Mouse (Mus musculus) MEL (cell line): ENCODE data around the gene Ptpro. TPM values are rescaled to one million over a fixed set of nuclear protein-coding genes. Genes with fewer than 3 reads are reported as not detected.

ENCODE experiments used
- DNase-seq: peaks from one replicate; pipeline ENCODE4 v3.0.0; 2011; ENCODE audit warnings: low read depth, low spot score
- H3K27ac ChIP-seq: 2 replicates; pipeline ENCODE4 v1.5.1; 2012; ENCODE audit warnings: low read depth, mild to moderate bottlenecking, control low read depth, low read length, moderate library complexity; ENCODE audit not compliant: control insufficient read depth
- H3K27me3 ChIP-seq, 2 experiments: fragments of 150-350 bp in 1 of 2; sonication (generic) in 1 of 2; 2 replicates each; pipeline ENCODE4 v1.6.1; 2012; ENCODE audit warnings: low read length in 2 of 2, mild to moderate bottlenecking in 2 of 2, improper control_type of control experiment in 1 of 2, moderate library complexity in 1 of 2; ENCODE audit not compliant: insufficient read depth in 2 of 2, control insufficient read depth in 1 of 2
- H3K36me3 ChIP-seq, 2 experiments: 2 replicates each; pipeline ENCODE4 v1.6.1; 2012 to 2014; ENCODE audit warnings: low read length in 2 of 2, improper control_type of control experiment in 1 of 2, inconsistent platforms in 1 of 2, mild to moderate bottlenecking in 1 of 2; ENCODE audit not compliant: insufficient read depth in 2 of 2, control insufficient read depth in 1 of 2
- H3K4me1 ChIP-seq, 2 experiments: fragments of 150-350 bp in 1 of 2; sonication (generic) in 1 of 2; 2 replicates each; pipeline ENCODE4 v1.6.1; 2012; ENCODE audit warnings: low read length in 2 of 2, improper control_type of control experiment in 1 of 2, mild to moderate bottlenecking in 1 of 2; ENCODE audit not compliant: insufficient read depth in 2 of 2, control insufficient read depth in 1 of 2
- H3K4me3 ChIP-seq, 2 experiments: fragments of 150-350 bp in 1 of 2; sonication (generic) in 1 of 2; 2 replicates each; pipeline ENCODE4 v1.5.1; 2012; ENCODE audit warnings: low read depth in 2 of 2, low read length in 2 of 2, mild to moderate bottlenecking in 2 of 2, moderate library complexity in 2 of 2, control low read depth in 1 of 2, improper control_type of control experiment in 1 of 2; ENCODE audit not compliant: control insufficient read depth in 1 of 2, insufficient read depth in 1 of 2
- H3K79me2 ChIP-seq: 2 replicates; pipeline ENCODE4 v1.6.1; 2012; ENCODE audit warnings: mild to moderate bottlenecking, low read length, moderate library complexity; ENCODE audit not compliant: control insufficient read depth, poor library complexity, insufficient read depth
- H3K9ac ChIP-seq: 2 replicates; pipeline ENCODE4 v1.6.1; 2012; ENCODE audit warnings: low read depth, mild to moderate bottlenecking, control low read depth, low read length, moderate library complexity; ENCODE audit not compliant: control insufficient read depth, poor library complexity, severe bottlenecking
- H3K9me3 ChIP-seq: fragments of 150-350 bp; sonication (generic); replicated peaks from 2 replicates; pipeline ENCODE4 v1.6.1; 2012; ENCODE audit warnings: mild to moderate bottlenecking, low read length, improper control_type of control experiment, moderate library complexity; ENCODE audit not compliant: insufficient read depth
- BHLHE40 ChIP-seq: IDR thresholded peaks from 2 replicates; pipeline ENCODE4 v1.6.1; 2012; ENCODE audit warnings: low read depth, mild to moderate bottlenecking, inconsistent platforms, low read length, improper control_type of control experiment, borderline replicate concordance
- CHD1 ChIP-seq: IDR thresholded peaks from 2 replicates; pipeline ENCODE4 v1.6.1; 2012; ENCODE audit warnings: low read depth, mild to moderate bottlenecking, inconsistent platforms, low read length, improper control_type of control experiment
- CHD2 ChIP-seq: IDR thresholded peaks from 2 replicates; pipeline ENCODE4 v1.6.1; 2011; ENCODE audit warnings: low read length, improper control_type of control experiment
- EP300 ChIP-seq, 2 experiments: IDR thresholded peaks; 2 replicates each; pipeline ENCODE4 v1.6.1; 2011; ENCODE audit warnings: improper control_type of control experiment in 2 of 2, low read length in 2 of 2, low read depth in 1 of 2, mild to moderate bottlenecking in 1 of 2
- ETS1 ChIP-seq: IDR thresholded peaks from 2 replicates; pipeline ENCODE4 v1.6.1; 2012; ENCODE audit warnings: low read depth, mild to moderate bottlenecking, inconsistent platforms, low read length, improper control_type of control experiment, moderate library complexity
- GABPA ChIP-seq: IDR thresholded peaks from 2 replicates; pipeline ENCODE4 v1.6.1; 2012; ENCODE audit warnings: low read depth, mild to moderate bottlenecking, inconsistent platforms, low read length, improper control_type of control experiment, moderate library complexity
- GATA1 ChIP-seq: IDR thresholded peaks from 2 replicates; pipeline ENCODE4 v1.6.1; 2011; ENCODE audit warnings: low read depth, low read length, improper control_type of control experiment
- MAFK ChIP-seq: IDR thresholded peaks from 2 replicates; pipeline ENCODE4 v1.6.1; 2011; ENCODE audit warnings: low read depth, mild to moderate bottlenecking, low read length, improper control_type of control experiment, borderline replicate concordance
- MAX ChIP-seq: IDR thresholded peaks from 2 replicates; pipeline ENCODE4 v1.6.1; 2011; ENCODE audit warnings: low read length, improper control_type of control experiment
- MEF2A ChIP-seq: IDR thresholded peaks from 2 replicates; pipeline ENCODE4 v1.6.1; 2014; ENCODE audit warnings: low read depth, mild to moderate bottlenecking, inconsistent platforms, low read length, improper control_type of control experiment; ENCODE audit not compliant: poor library complexity, insufficient replicate concordance, severe bottlenecking; ENCODE audit errors: extremely low read depth
- NELFE ChIP-seq: IDR thresholded peaks from 2 replicates; pipeline ENCODE4 v1.6.1; 2011; ENCODE audit warnings: low read depth, low read length, improper control_type of control experiment
- POLR2A ChIP-seq, 2 experiments: IDR thresholded peaks; 2 replicates each; pipeline ENCODE4 v1.6.1; 2011 to 2012; ENCODE audit warnings: low read length in 2 of 2, mild to moderate bottlenecking in 2 of 2, control low read depth in 1 of 2, improper control_type of control experiment in 1 of 2, low read depth in 1 of 2, moderate library complexity in 1 of 2; ENCODE audit not compliant: control insufficient read depth in 1 of 2, insufficient read depth in 1 of 2, poor library complexity in 1 of 2
- POLR2AphosphoS2 ChIP-seq: IDR thresholded peaks from 2 replicates; pipeline ENCODE4 v1.6.1; 2011; ENCODE audit warnings: low read length, improper control_type of control experiment
- RCOR1 ChIP-seq: IDR thresholded peaks from 2 replicates; pipeline ENCODE4 v1.6.1; 2012; ENCODE audit warnings: low read depth, mild to moderate bottlenecking, inconsistent platforms, low read length, improper control_type of control experiment
- SIN3A ChIP-seq: IDR thresholded peaks from 2 replicates; pipeline ENCODE4 v1.6.1; 2012; ENCODE audit warnings: low read length, improper control_type of control experiment, inconsistent platforms
- SMC3 ChIP-seq: IDR thresholded peaks from 2 replicates; pipeline ENCODE4 v1.6.1; 2011; ENCODE audit warnings: low read depth, low read length, improper control_type of control experiment
- TCF12 ChIP-seq: IDR thresholded peaks from 2 replicates; pipeline ENCODE4 v1.6.1; 2014; ENCODE audit warnings: low read depth, mild to moderate bottlenecking, inconsistent platforms, low read length, improper control_type of control experiment, moderate library complexity
- USF1 ChIP-seq: IDR thresholded peaks from 2 replicates; pipeline ENCODE4 v1.6.1; 2014; ENCODE audit warnings: low read depth, mild to moderate bottlenecking, inconsistent platforms, low read length, improper control_type of control experiment, moderate library complexity
- USF2 ChIP-seq, 2 experiments: IDR thresholded peaks; 2 replicates each; pipeline ENCODE4 v1.6.1; 2011 to 2012; ENCODE audit warnings: improper control_type of control experiment in 2 of 2, low read length in 2 of 2, borderline replicate concordance in 1 of 2, inconsistent platforms in 1 of 2, low read depth in 1 of 2, mild to moderate bottlenecking in 1 of 2; ENCODE audit not compliant: insufficient read depth in 1 of 2
- ZC3H11A ChIP-seq: IDR thresholded peaks from 2 replicates; pipeline ENCODE4 v1.6.1; 2012; ENCODE audit warnings: low read depth, mild to moderate bottlenecking, inconsistent platforms, low read length, improper control_type of control experiment
- ZKSCAN1 ChIP-seq: IDR thresholded peaks from 2 replicates; pipeline ENCODE4 v1.6.1; 2012; ENCODE audit warnings: low read depth, mild to moderate bottlenecking, inconsistent platforms, low read length, improper control_type of control experiment, moderate library complexity
- ZNF384 ChIP-seq: IDR thresholded peaks from 2 replicates; pipeline ENCODE4 v1.6.1; 2012; ENCODE audit warnings: low read depth, mild to moderate bottlenecking, inconsistent platforms, low read length, improper control_type of control experiment
- polyA plus RNA-seq, 2 experiments: library from polyadenylated mRNA; stranded (reverse) in 1 of 2; unstranded in 1 of 2; fragments of >175 nt in 1 of 2; fragments of >200 nt in 1 of 2; gene quantifications; 2 replicates each; pipeline versions ENCODE4 v1.2.1 to v1.2.4; 2012; ENCODE audit warnings: low replicate concordance in 2 of 2, low read depth in 1 of 2; ENCODE audit not compliant: insufficient read length in 2 of 2, insufficient read depth in 1 of 2, missing spikeins in 1 of 2
- total RNA-seq: library from RNA; depleted of rRNA; stranded (reverse); fragments of 300-350 nt; gene quantifications from 2 replicates; pipeline ENCODE4 v1.2.3, GENCODE M21; 2012

Gene Ptpro
- total and polyA plus RNA-seq, 3 experiments, result not detected

DNA sequence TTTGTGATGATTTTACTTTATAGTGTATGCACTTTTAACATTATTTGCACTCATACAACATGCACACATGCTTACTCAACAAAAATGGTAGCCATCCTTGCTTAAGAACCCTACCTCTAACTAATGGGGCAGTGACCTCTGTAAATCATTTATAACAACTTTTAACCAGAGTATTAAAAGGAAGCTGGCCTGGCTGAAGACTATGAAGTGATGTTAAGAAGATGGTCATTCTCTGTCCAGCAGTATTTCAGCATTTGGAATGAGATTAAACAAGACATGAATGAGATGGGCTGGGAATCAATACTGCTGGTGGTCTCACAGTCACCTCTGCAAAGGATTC is 242.0 kb downstream of the Ptpro start:
- Histone ChIP-seq H3K4me3 (no peak overlapping the region), H3K79me2 (no peaks in the 10 kb centered on the region), H3K9me3 (no peaks in the 10 kb centered on the region), H3K9ac (no peak overlapping the region), H3K27ac (no peak overlapping the region), H3K27me3 (no peaks in the 10 kb centered on the region), H3K36me3 (no peaks in the 10 kb centered on the region), H3K4me1 (no peaks in the 10 kb centered on the region)
- TF ChIP-seq MEF2A (no peak), NELFE (no peak), ZC3H11A (no peak), MAFK (no peak), BHLHE40 (no peak), TCF12 (no peak)
- DNase-seq, result no peak

DNA sequence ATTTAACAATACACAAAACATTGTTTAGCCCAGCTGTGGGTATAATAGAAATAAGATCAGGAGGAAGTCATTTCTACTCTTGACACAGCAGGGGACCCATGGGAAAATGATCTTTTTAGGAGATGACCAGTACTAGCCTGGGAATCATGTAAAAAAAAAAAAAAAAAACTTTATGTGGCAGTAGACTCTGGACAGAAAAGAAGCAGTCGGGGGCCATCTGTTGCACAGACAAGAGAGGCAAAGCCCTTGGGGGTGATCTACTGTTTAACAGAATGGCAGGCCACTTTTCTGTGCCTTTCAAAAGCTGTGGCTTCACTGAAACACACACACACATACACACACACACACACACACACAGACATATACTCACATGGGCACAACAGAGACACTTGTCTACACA is 242.7 kb downstream of the Ptpro start:
- H3K9ac ChIP-seq, result no peak overlapping the region
- no peak for DNase-seq
- H3K27ac ChIP-seq, result no peak overlapping the region
- H3K79me2 ChIP-seq, result no peaks in the 10 kb centered on the region
- TF ChIP-seq USF1 (no peak), ETS1 (no peak), BHLHE40 (no peak), RCOR1 (no peak)
- TF ChIP-seq, all 39 proteins: peak for 0
- no peaks in the 10 kb centered on the region for H3K9me3 ChIP-seq
- H3K4me3 ChIP-seq, result no peak overlapping the region
- no peaks in the 10 kb centered on the region for H3K27me3 ChIP-seq
- no peaks in the 10 kb centered on the region for H3K4me1 ChIP-seq
- no peaks in the 10 kb centered on the region for H3K36me3 ChIP-seq

DNA sequence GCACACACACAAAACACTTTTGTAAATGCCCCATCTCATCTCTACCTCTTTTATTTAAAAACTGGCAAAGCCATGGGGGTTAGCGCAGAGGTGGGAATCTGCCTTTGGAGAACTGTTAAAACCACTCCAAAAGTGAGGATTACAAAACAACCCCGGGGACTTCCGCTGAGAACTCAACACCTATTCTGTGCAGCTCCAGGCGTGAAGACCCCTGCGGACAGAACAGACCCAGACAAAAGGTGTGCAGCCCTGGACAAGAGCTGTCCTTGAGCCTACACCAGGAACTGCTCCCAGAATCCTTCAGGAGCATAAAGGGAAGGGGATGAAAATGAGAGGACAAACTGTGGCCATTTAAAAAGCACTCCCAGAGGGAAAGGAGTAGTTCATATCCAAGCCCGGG is 243.1 kb downstream of the Ptpro start:
- H3K9ac ChIP-seq, result no peak overlapping the region
- no peak overlapping the region for H3K4me3 ChIP-seq
- no peaks in the 10 kb centered on the region for H3K9me3 ChIP-seq
- no peak overlapping the region for H3K27ac ChIP-seq
- H3K4me1 ChIP-seq, result no peaks in the 10 kb centered on the region
- H3K79me2 ChIP-seq, result no peaks in the 10 kb centered on the region
- no peak for DNase-seq
- H3K27me3 ChIP-seq, result no peaks in the 10 kb centered on the region
- H3K36me3 ChIP-seq, result no peaks in the 10 kb centered on the region
- TF ChIP-seq ZKSCAN1 (no peak), MAX (no peak), ZNF384 (no peak), CHD1 (no peak), MEF2A (no peak), SMC3 (no peak), BHLHE40 (no peak), GATA1 (no peak), TCF12 (no peak), ETS1 (no peak), SIN3A (no peak), USF2 (IDR thresholded peaks at IDR 0.05; ENCODE audit: borderline replicate concordance in 1 of 2, insufficient read depth in 1 of 2, low read depth in 1 of 2, low read length in 2 of 2) (no peak), GABPA (no peak), CHD2 (no peak), EP300 (IDR thresholded peaks at IDR 0.05; ENCODE audit: low read depth in 1 of 2, low read length in 2 of 2) (no peak), POLR2A (IDR thresholded peaks at IDR 0.05; ENCODE audit: control insufficient read depth in 1 of 2, insufficient read depth in 1 of 2, low read depth in 1 of 2, low read length in 2 of 2, poor library complexity in 1 of 2) (no peak), POLR2AphosphoS2 (no peak), RCOR1 (no peak)
- TF ChIP-seq, all 39 proteins: peak for 0
